Mouse (Mus musculus) heart, adult 18-20 months (tissue): ENCODE results near the gene Adora2a. TPM values are rescaled to one million over a fixed set of nuclear protein-coding genes. Genes with fewer than 3 reads are reported as not detected.
A peak's percentile ranks its signal among the peaks of the same experiment; 100 is the strongest.
"Not testable (repeated sequence)": the region's sequence is repeated elsewhere in the genome, so short reads cannot be mapped to it uniquely, and the experiment has no call there.

ENCODE experiments used
- DNase-seq, 2 experiments: peaks; one replicate each; pipeline ENCODE4 v3.0.0; 2021 to 2022; ENCODE audit warnings: mixed read lengths in 1 of 2
- total RNA-seq, 2 experiments: library from RNA; stranded (reverse); gene quantifications; 2 replicates each; pipeline ENCODE4 v1.2.3; 2021

Adora2a gene
- total RNA-seq, 2 experiments from 2014 or later = 4.3 to 6.9 TPM

DNA sequence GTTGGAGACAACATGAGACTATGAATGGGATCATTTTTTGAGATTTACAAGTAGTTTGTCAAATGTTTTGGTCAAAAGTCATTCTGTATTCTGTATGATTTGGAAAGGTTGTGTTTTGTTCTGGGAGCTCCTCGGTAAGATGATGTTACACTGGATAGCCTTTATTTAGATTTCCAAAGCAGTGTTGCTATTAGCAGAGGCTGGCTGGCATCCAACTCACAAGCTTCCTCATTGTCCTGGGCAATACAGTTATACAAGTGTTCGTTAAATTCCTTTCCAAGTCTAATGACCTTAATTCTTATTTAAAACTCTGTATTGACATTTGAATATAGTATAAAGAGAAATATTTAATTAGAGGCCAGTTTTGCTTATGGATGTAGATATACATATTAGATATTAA lies 28.6 kb downstream of the Adora2a start:
- peak; percentile 56 to 61 for DNase-seq

DNA sequence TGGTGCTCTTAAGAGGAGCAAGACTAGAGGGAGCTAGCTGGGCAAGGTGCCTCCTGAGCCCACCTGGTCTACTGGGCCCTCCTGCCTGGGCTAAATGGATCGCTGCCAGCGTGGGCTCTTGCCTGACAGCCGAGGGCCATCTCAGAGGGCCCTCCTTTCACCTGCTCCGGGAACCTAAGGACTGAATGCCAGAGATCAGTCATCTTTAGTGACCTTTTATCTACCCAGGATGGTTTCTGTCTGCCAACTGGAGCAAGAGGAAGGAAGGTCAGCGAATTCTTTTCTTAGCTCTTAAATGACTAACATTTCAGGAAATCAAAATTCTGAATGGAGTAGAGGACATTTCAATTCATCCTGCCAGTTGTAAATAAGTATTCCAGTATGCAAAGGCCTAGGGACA lies 33.9 kb downstream of the Adora2a start:
- DNase-seq = no peak

DNA sequence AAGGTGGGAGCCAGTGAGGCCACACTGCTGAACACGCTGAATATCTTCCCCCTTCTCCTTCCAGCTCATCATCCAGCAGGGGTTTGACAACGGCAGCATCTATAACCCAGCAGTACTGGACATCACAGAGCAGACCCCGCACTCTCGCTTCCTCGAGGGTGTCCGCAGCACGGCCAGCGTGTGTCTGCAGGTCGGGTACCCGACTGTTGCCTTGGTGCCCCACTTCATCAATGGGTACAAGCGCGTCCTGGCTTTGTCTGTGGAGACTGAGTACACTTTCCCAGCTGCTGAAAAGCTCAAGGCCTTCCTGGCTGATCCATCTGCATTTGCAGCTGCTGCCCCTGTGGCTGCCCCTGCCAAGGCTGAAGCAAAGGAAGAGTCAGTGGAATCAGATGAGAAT lies 35.9 kb downstream of the Adora2a start:
- DNase-seq = no peak

- not testable (repeated sequence) for DNase-seq
Observed at GRCm38 (mm10) chr10:75353838-75354241, 37.2 kb downstream of the Adora2a start.

DNA sequence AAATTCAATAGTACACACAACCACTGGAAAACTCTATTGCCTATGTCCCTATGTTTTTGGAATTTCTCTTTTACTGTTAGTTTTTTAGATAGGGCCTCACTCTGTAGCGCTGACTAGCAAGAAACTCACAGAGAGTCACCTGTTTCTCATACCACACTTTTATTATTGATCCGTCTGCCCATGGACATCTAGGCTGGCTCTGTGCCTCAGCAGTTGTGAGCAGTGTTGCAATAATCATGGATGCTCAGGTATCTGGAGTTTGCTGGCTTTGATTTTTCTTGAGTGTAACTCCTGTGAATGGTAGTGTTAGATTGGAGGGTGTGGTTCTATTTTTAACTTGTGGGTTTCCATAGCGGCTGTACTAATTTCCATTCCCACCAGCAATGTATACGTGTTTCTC lies 38.7 kb downstream of the Adora2a start:
- no peak for DNase-seq

GRCm38 (mm10) chr10:75364214-75364690 lies 47.6 kb downstream of the Adora2a start:
- DNase-seq = peak; percentile 53 to 66

DNA sequence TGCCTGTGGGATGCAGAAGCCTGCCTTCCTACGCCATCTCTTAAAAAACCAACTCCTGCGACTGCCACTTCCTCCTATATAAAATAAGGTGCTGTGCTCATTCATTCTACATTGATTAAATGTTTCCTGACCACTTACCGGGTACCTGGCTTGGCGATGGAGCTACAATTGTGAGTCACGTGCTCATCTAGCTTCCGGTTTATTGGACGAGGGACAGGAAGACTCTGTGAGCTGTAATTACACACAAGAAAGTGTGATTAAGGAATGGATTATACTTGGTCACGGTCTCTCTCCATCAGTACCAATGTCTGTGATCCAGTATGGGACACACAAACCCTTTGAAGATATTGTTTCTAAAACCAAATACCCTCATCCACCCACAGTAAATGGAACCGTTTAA lies 48.1 kb downstream of the Adora2a start:
- no peak for DNase-seq

- DNase-seq = no peak
Observed at GRCm38 (mm10) chr10:75365231-75365633, 48.6 kb downstream of the Adora2a start.

DNA sequence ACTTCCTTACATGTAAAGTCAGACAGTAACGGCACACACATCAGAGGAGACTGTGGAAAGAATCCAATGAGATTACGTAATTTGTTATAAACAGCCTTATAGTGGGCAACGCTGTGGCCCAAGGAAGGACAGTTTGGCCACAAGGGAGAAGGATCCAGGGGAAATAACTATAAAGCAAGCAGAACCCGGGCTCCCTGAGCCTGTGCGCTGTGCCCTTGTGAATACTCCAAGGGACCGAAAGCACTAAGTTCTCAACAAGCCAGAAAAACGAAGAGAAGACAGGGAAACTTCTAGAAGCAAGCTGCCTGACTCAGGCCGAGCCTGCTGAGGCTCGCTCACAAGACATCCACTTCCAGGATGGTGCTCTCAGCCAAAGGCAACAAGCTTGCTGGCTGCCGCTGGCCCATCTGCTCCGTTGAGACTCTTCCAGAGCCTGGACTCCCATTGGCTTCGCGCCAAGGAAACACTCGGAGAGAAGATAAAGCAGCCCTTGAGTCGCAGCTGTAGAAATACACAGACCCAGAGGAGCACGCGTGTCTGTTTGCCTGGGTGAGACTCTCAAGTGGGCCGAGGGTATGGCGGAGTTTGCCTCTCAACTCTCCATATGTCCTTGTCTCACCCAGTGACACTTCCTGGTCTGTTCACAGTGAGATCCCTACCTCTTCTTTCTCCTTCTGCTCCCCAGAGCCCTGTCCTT lies 57.1 kb downstream of the Adora2a start:
- DNase-seq = peak; percentile 68 to 85

- DNase-seq = peak; percentile 45 to 46
Observed at GRCm38 (mm10) chr10:75378688-75379087, 62.0 kb downstream of the Adora2a start.

Other genes starting within 250 kb of the Adora2a start
- 10 to 100 TPM; 41.0 to 41.7 TPM for gene Specc1l, start 104.8 kb upstream of the Adora2a start, total RNA-seq
- under 1 TPM; 0.25 to 0.64 TPM for gene Upb1, start 84.2 kb downstream of the Adora2a start, total RNA-seq
- gene Snrpd3, start 200.7 kb downstream of the Adora2a start, total RNA-seq = 10 to 100 TPM; 66.2 to 80.3 TPM
- gene Gucd1, start 201.1 kb downstream of the Adora2a start, total RNA-seq = 10 to 100 TPM; 33.0 to 36.8 TPM
- gene Lrrc75b, start 243.5 kb downstream of the Adora2a start, total RNA-seq = 1 to 10 TPM in 1 of 2 experiments, under 1 TPM in 1; 0.67 to 1.1 TPM
- under 1 TPM in 1 of 2 experiments, not detected in 1; 0.54 TPM for gene Ggt1, start 244.7 kb downstream of the Adora2a start, total RNA-seq